Mouse (Mus musculus) embryonic facial prominence, embryonic 14.5 days (tissue): ENCODE results near the gene Rab17. TPM values are rescaled to one million over a fixed set of nuclear protein-coding genes. Genes with fewer than 3 reads are reported as not detected.

Experiments
- ATAC-seq: fragments of 200-750 bp; cut with Nextera tagmentation; 2 replicates; pipeline ENCODE4 v1.8.0; 2017; ENCODE audit warnings: low read depth, moderate number of reproducible peaks, moderate TSS enrichment
- DNase-seq: peaks from one replicate; pipeline ENCODE4 v3.0.0-alpha.2; 2015; ENCODE audit warnings: low spot score
- H3K27ac ChIP-seq: fragments of 300-500 bp; sonication (generic); replicated peaks from 2 replicates; pipeline ENCODE4 v1.5.1; 2014; ENCODE audit warnings: low read depth, mild to moderate bottlenecking, low read length, moderate library complexity
- H3K27me3 ChIP-seq: fragments of 300-500 bp; sonication (generic); replicated peaks from 2 replicates; pipeline ENCODE4 v1.6.1; 2014; ENCODE audit warnings: low read length; ENCODE audit not compliant: control insufficient read depth, insufficient read depth
- H3K36me3 ChIP-seq: fragments of 300-500 bp; sonication (generic); 2 replicates; pipeline ENCODE4 v1.6.1; 2014; ENCODE audit warnings: low read length, mixed read lengths; ENCODE audit not compliant: control insufficient read depth, insufficient read depth
- H3K4me1 ChIP-seq: fragments of 300-500 bp; sonication (generic); 2 replicates; pipeline ENCODE4 v1.6.1; 2014; ENCODE audit warnings: antibody characterized with exemption, low read length; ENCODE audit not compliant: control insufficient read depth, insufficient read depth
- H3K4me2 ChIP-seq: fragments of 300-500 bp; sonication (generic); 2 replicates; pipeline ENCODE4 v1.6.1; 2014; ENCODE audit warnings: low read depth, mild to moderate bottlenecking, low read length, moderate library complexity, mixed read lengths
- H3K4me3 ChIP-seq: fragments of 300-500 bp; sonication (generic); 2 replicates; pipeline ENCODE4 v1.5.1; 2014; ENCODE audit warnings: low read depth, mild to moderate bottlenecking, low read length
- H3K9ac ChIP-seq: fragments of 300-500 bp; sonication (generic); 2 replicates; pipeline ENCODE4 v1.6.1; 2014; ENCODE audit warnings: low read depth, mild to moderate bottlenecking, low read length, moderate library complexity, mixed read lengths
- H3K9me3 ChIP-seq: fragments of 300-500 bp; sonication (generic); 2 replicates; pipeline ENCODE4 v1.6.1; 2016; ENCODE audit warnings: low read length; ENCODE audit not compliant: control insufficient read depth
- WGBS: fragments of 180-500 bp; shearing (Covaris S2); extraction: QIAGEN DNeasy Blood & Tissue Kit; methylation state at CpG from one replicate; pipeline ENCODE4 v1.1.7; 2014; 5-methylcytosine and 5-hydroxymethylcytosine counted together
- polyA plus RNA-seq: library from polyadenylated mRNA; unstranded; fragments of >200 nt; fragmentation: Nextera tagmentation; extraction: Ambion mirVana; gene quantifications from 2 replicates; pipeline ENCODE4 v1.2.1, GENCODE M21; 2014

Gene Rab17
- polyA plus RNA-seq, 1 experiment from 2014 or later, result 2.5 TPM

- no peak overlapping the region for H3K9ac ChIP-seq
- ATAC-seq (no peak), DNase-seq (no peak)
- 76% methylated on average over 5 of the region's 5 CpGs for WGBS
- no peaks in the 10 kb centered on the region for H3K9me3 ChIP-seq
- no peaks in the 10 kb centered on the region for H3K4me1 ChIP-seq
- H3K4me2 ChIP-seq, result no peak overlapping the region
- no peak overlapping the region for H3K27ac ChIP-seq
- no peaks in the 10 kb centered on the region for H3K36me3 ChIP-seq
- H3K4me3 ChIP-seq, result no peak overlapping the region
- H3K27me3 ChIP-seq, result no peaks in the 10 kb centered on the region
Observed at GRCm38 (mm10) chr1:90933001-90933400, 36.5 kb downstream of the Rab17 start.

GRCm38 (mm10) chr1:90928575-90928934, 40.9 kb downstream of the Rab17 start:
- H3K9ac ChIP-seq, result no peak overlapping the region

GRCm38 (mm10) chr1:90927929-90928574, 41.4 kb downstream of the Rab17 start:
- Histone ChIP-seq H3K27ac (no peak overlapping the region), H3K9me3 (no peaks in the 10 kb centered on the region), H3K36me3 (no peaks in the 10 kb centered on the region), H3K4me1 (peaks cover 9% of the 10 kb centered on the region; the same call in 1 of the 2 replicates), H3K4me3 (peak overlapping the region; percentile 33), H3K4me2 (peak overlapping the region; percentile 67), H3K27me3 (no peaks in the 10 kb centered on the region), H3K9ac (peak overlapping the region; percentile 52)
- 1% methylated on average over 21 of the region's 23 CpGs for WGBS
- peak; percentile 40 for DNase-seq
- ATAC-seq, result peak; percentile 59

More at GRCm38 (mm10) chr1:90928575-90928934, 40.9 kb downstream of the Rab17 start:
- no peak overlapping the region for H3K27ac ChIP-seq
- H3K4me3 ChIP-seq, result peak overlapping the region; percentile 33
- H3K4me1 ChIP-seq, result peaks cover 9% of the 10 kb centered on the region; the same call in 1 of the 2 replicates
- H3K27me3 ChIP-seq, result no peaks in the 10 kb centered on the region
- no peaks in the 10 kb centered on the region for H3K9me3 ChIP-seq
- ATAC-seq (peak; percentile 64), DNase-seq (peak; percentile 93)
- no peaks in the 10 kb centered on the region for H3K36me3 ChIP-seq
- WGBS, result 3% methylated on average over 6 of the region's 6 CpGs
- H3K4me2 ChIP-seq, result peak overlapping the region; percentile 67

- 25% methylated on average over 15 of the region's 15 CpGs for WGBS
- Histone ChIP-seq H3K9me3 (no peaks in the 10 kb centered on the region), H3K36me3 (no peaks in the 10 kb centered on the region), H3K27ac (no peak overlapping the region), H3K4me1 (peaks cover 9% of the 10 kb centered on the region; the same call in 1 of the 2 replicates), H3K4me2 (peak overlapping the region; percentile 67), H3K9ac (no peak overlapping the region; the same call in 1 of the 2 replicates), H3K4me3 (no peak overlapping the region), H3K27me3 (no peaks in the 10 kb centered on the region)
- ATAC-seq (peak; percentile 74), DNase-seq (peak; percentile 86)
Observed at GRCm38 (mm10) chr1:90927308-90927707, 42.2 kb downstream of the Rab17 start.

- ATAC-seq (no peak), DNase-seq (peak; percentile 17)
- no peak overlapping the region for H3K27ac ChIP-seq
- H3K9ac ChIP-seq, result no peak overlapping the region
- no peaks in the 10 kb centered on the region for H3K9me3 ChIP-seq
- H3K4me2 ChIP-seq, result no peak overlapping the region
- no peak overlapping the region for H3K4me3 ChIP-seq
- H3K36me3 ChIP-seq, result no peaks in the 10 kb centered on the region
- 80% methylated on average over 4 of the region's 4 CpGs for WGBS
- H3K27me3 ChIP-seq, result no peaks in the 10 kb centered on the region
- H3K4me1 ChIP-seq, result peaks cover 9% of the 10 kb centered on the region; the same call in 1 of the 2 replicates
Observed at GRCm38 (mm10) chr1:90926030-90926429, 43.4 kb downstream of the Rab17 start.

- Histone ChIP-seq H3K9me3 (peaks cover 15% of the 10 kb centered on the region), H3K4me1 (no peaks in the 10 kb centered on the region), H3K36me3 (no peaks in the 10 kb centered on the region), H3K4me2 (no peak overlapping the region), H3K27ac (no peak overlapping the region), H3K4me3 (no peak overlapping the region), H3K9ac (no peak overlapping the region), H3K27me3 (0 out of 2 replicates have a peak, but pooled peaks cover 2% of the 10 kb centered on the region)
- 90% methylated on average over 9 of the region's 9 CpGs for WGBS
- DNase-seq (no peak), ATAC-seq (no peak)
Observed at GRCm38 (mm10) chr1:90921687-90922086, 47.8 kb downstream of the Rab17 start.

GRCm38 (mm10) chr1:90917509-90917908, 52.0 kb downstream of the Rab17 start:
- DNase-seq (no peak), ATAC-seq (no peak)
- 50% methylated on average over 6 of the region's 6 CpGs for WGBS
- H3K9ac ChIP-seq, result no peak overlapping the region
- no peak overlapping the region for H3K4me2 ChIP-seq
- no peak overlapping the region for H3K27ac ChIP-seq
- H3K4me3 ChIP-seq, result no peak overlapping the region
- H3K27me3 ChIP-seq, result 0 out of 2 replicates have a peak, but pooled peaks cover 2% of the 10 kb centered on the region
- no peaks in the 10 kb centered on the region for H3K36me3 ChIP-seq
- H3K4me1 ChIP-seq, result peaks cover 13% of the 10 kb centered on the region
- H3K9me3 ChIP-seq, result peaks cover 15% of the 10 kb centered on the region

GRCm38 (mm10) chr1:90914948-90915569, 54.4 kb downstream of the Rab17 start, which contains the start of gene Mlph:
Gene Mlph (plus strand): TSS chr1:90915085.
- Histone ChIP-seq H3K4me2 (peak within 1 kb of the TSS; percentile 55), H3K27me3 (0 out of 2 replicates have a peak, but pooled peaks cover 2% of the 10 kb centered on the region), H3K4me1 (peaks cover 13% of the 10 kb centered on the region), H3K4me3 (peak within 1 kb of the TSS; percentile 28), H3K27ac (no peak within 1 kb of the TSS), H3K36me3 (no peaks in the 10 kb centered on the region), H3K9ac (peak within 1 kb of the TSS; percentile 51), H3K9me3 (peaks cover 13% of the 10 kb centered on the region)
- peak; percentile 76 for DNase-seq
- 5% methylated on average over 16 of the region's 18 CpGs for WGBS
- peak; percentile 47; the same call in 1 of the 2 replicates for ATAC-seq
